Comparison of ENCODE assay signal across 8 mouse cellular contexts in the genomic region with DNA sequence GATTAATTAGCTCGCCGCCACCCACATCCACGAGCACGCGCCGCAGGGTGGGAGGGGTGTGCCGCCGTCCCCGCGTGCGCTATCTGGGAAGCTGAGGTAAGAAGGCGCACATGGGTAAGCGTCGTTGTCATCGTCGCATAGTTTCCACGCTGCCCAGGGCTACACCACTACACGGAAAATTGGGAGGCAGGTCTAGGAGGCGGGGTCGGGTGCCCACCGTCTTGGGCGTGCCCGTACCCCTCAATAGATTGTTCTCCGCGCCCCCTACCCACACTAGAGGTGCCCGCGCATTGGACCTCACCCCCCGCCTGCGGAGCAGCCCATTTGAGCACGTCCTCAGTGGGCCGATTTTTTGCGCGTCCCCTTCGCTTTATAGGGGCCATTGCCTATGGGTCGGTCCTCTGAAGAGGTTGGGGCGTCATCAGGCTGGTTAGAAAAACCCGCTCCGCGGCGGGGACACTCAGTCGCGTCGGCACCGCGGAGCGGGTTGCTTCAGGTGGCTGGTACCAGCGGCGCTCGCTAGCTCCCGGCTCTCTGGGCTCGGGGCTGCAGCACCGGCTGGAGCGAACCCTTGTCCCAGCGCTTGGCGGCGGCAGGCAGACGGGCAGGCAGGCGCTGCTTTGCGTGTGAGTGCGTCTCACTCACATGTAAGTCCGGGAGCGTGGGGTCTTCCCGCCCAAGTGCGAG. TPM values are rescaled to one million over a fixed set of nuclear protein-coding genes. Genes with fewer than 3 reads are reported as not detected.
DNase-seq lines count a peak whose midpoint lies in the region; ATAC-seq lines count a peak whose summit lies in the region.

No protein-coding gene starts in this region.

- peak overlapping the region; percentile 51 for H3K9ac ChIP-seq in forebrain, embryonic 11.5 days (ENCODE audit: low read length)

- intact Hi-C loops in heart, postnatal 14 days (cut with DNase I), result loop anchor here (5.0 kb wide), 1 partner anchor 135 kb away; a partner anchor contains a TSS

- DNase-seq in ES-CJ7 (ENCODE audit: low read depth, low spot score), result peak; percentile 90
- peak; percentile 76 for DNase-seq in brain, embryonic 18.5 days (ENCODE audit: low read depth, low spot score)
- DNase-seq in forebrain, embryonic 11.5 days (ENCODE audit: low spot score), result peak; percentile 84
- DNase-seq in heart, postnatal 14 days, result peak; percentile 64 to 68
- DNase-seq in layer of hippocampus, postnatal 14 days (ENCODE audit: low spot score in 2 of 2), result peak; percentile 81 to 83
- DNase-seq in lung, postnatal 14 days, result peak; percentile 65
- DNase-seq in retina, embryonic 14.5 days (ENCODE audit: low spot score), result peak; percentile 74
- peak; percentile 35 to 51 for DNase-seq in thymus, postnatal 36 days

- no peaks in the 10 kb centered on the region for H3K36me3 ChIP-seq in forebrain, embryonic 11.5 days (ENCODE audit: control insufficient read depth, insufficient read depth, low read length)

- H3K4me3 ChIP-seq in forebrain, embryonic 11.5 days (ENCODE audit: low read depth, low read length), result peak overlapping the region; percentile 98

- peak; percentile 35 for ATAC-seq in forebrain, embryonic 11.5 days (replicated peaks; ENCODE audit: low FRiP score)

- 54% methylated on average over 64 of the region's 64 CpGs for WGBS in forebrain, embryonic 11.5 days

- H3K4me1 ChIP-seq in forebrain, embryonic 11.5 days (replicated peaks; ENCODE audit: control insufficient read depth, insufficient read depth, low read length), result peaks cover 4% of the 10 kb centered on the region; the same call in 1 of the 2 replicates

- peak overlapping the region; percentile 55 for H3K4me2 ChIP-seq in forebrain, embryonic 11.5 days (ENCODE audit: low read depth, low read length, severe bottlenecking)

- H3K27me3 ChIP-seq in forebrain, embryonic 11.5 days (ENCODE audit: control insufficient read depth, insufficient read depth, low read length), result no peaks in the 10 kb centered on the region; the same call in 1 of the 2 replicates

- no peaks in the 10 kb centered on the region for H3K9me3 ChIP-seq in forebrain, embryonic 11.5 days (ENCODE audit: control insufficient read depth, low read length)

- no peak overlapping the region for H3K27ac ChIP-seq in forebrain, embryonic 11.5 days (ENCODE audit: low read depth, low read length)

RNA-seq across cellular contexts. Expression of a gene that starts 19.1 kb away (rescaled TPM):
- polyA plus RNA-seq in forebrain, embryonic 11.5 days (2014; fragmentation: Nextera tagmentation; extraction: Ambion mirVana), result 6.5 and 7.3 TPM in 2 replicates
- total RNA-seq in heart, postnatal 14 days (2021), result 1 to 10 TPM; 1.7 to 1.8 TPM
- 1 to 10 TPM; 2.6 to 2.8 TPM for total RNA-seq in layer of hippocampus, postnatal 14 days (2021)

RNA-seq across cellular contexts. Expression of a gene that starts 43.3 kb away (rescaled TPM):
- 1,123 and 1,194 TPM in 2 replicates for polyA plus RNA-seq in forebrain, embryonic 11.5 days (2014; fragmentation: Nextera tagmentation; extraction: Ambion mirVana)
- total RNA-seq in heart, postnatal 14 days (2021), result 1,000 to 10,000 TPM; 1,353 to 1,383 TPM
- 1,000 to 10,000 TPM; 1,917 to 1,971 TPM for total RNA-seq in layer of hippocampus, postnatal 14 days (2021)
